8 mouse cellular contexts compared by ENCODE assay signal in the genomic region with DNA sequence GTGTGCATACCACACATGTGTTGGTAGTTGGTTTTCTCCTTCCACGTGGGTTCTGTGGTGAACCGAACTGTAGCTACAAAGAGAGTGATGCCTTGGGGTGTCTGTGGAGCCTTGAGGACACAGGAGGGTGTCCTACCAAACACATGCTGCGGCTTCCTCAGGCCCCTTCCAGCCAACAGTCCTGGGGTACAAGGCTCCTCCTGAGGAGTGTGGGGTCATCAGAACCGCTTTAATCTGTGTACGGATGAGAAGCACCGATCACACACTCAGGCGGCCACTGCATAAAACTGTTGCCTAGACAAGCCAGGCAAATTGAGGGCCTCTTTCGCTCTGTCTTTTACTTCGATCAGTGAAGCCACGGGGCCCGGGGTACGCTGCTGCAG. TPM values are rescaled to one million over a fixed set of nuclear protein-coding genes. Genes with fewer than 3 reads are reported as not detected.
DNase-seq lines count a peak whose midpoint lies in the region; ATAC-seq and TF ChIP-seq lines count a peak whose summit lies in the region.

No protein-coding gene starts in this region.

- H3K36me3 ChIP-seq in embryonic facial prominence, embryonic 15.5 days, result no peaks in the 10 kb centered on the region
- no peaks in the 10 kb centered on the region for H3K36me3 ChIP-seq in hindbrain, embryonic 10.5 days
- H3K36me3 ChIP-seq in macrophage (ENCODE audit: inconsistent target), result no peaks in the 10 kb centered on the region

- 11% methylated on average over 12 of the region's 12 CpGs for WGBS in embryonic facial prominence, embryonic 15.5 days
- 28% methylated on average over 12 of the region's 12 CpGs for WGBS in hindbrain, embryonic 10.5 days
- WGBS in macrophage (ENCODE audit: missing documents), result 4% methylated on average over 12 of the region's 12 CpGs

- no peaks in the 10 kb centered on the region for H3K27me3 ChIP-seq in embryonic facial prominence, embryonic 15.5 days
- no peaks in the 10 kb centered on the region for H3K27me3 ChIP-seq in hindbrain, embryonic 10.5 days (ENCODE audit: insufficient read depth, poor library complexity, severe bottlenecking)

- peaks cover 32% of the 10 kb centered on the region for H3K4me1 ChIP-seq in embryonic facial prominence, embryonic 15.5 days
- H3K4me1 ChIP-seq in hindbrain, embryonic 10.5 days (replicated peaks), result peaks cover 37% of the 10 kb centered on the region

- no peak for TF ChIP-seq CTCF in left cerebral cortex, adult 2 months (IDR thresholded peaks at IDR 0.05)

- DNase-seq in CD8-positive naive resting alpha-beta T cell, adult 2 months (ENCODE audit: low read depth in 2 of 2, low spot score in 2 of 2), result peak; percentile 18 to 32
- peak; percentile 34 for DNase-seq in adrenal gland, adult 8-10 months
- DNase-seq in hindbrain, embryonic 10.5 days (ENCODE audit: low spot score), result no peak
- DNase-seq in left cerebral cortex, adult 2 months (ENCODE audit: extremely low spot score in 1 of 2, low spot score in 2 of 2), result peak; percentile 20 to 36
- peak; percentile 49 to 75 for DNase-seq in spleen, postnatal 4 days (ENCODE audit: low spot score in 2 of 2)

- H3K9me3 ChIP-seq in embryonic facial prominence, embryonic 15.5 days (replicated peaks), result no peaks in the 10 kb centered on the region
- H3K9me3 ChIP-seq in hindbrain, embryonic 10.5 days, result no peaks in the 10 kb centered on the region

- ATAC-seq in embryonic facial prominence, embryonic 15.5 days (ENCODE audit: insufficient number of reproducible peaks, low FRiP score, low TSS enrichment, low read depth), result no peak
- no peak for ATAC-seq in activated CD4-positive, CD25-positive, alpha-beta regulatory T cell, adult 4 months

- H3K79me2 ChIP-seq in macrophage (ENCODE audit: inconsistent target), result peaks cover 32% of the 10 kb centered on the region

- peak overlapping the region; percentile 57 for H3K4me2 ChIP-seq in embryonic facial prominence, embryonic 15.5 days (replicated peaks)

- H3K9ac ChIP-seq in embryonic facial prominence, embryonic 15.5 days, result peak overlapping the region; percentile 50

- H3K27ac ChIP-seq in embryonic facial prominence, embryonic 15.5 days (replicated peaks), result peak overlapping the region; percentile 95
- H3K27ac ChIP-seq in hindbrain, embryonic 10.5 days, result peak overlapping the region; percentile 97
- H3K27ac ChIP-seq in left cerebral cortex, adult 2 months, result peak overlapping the region; percentile 99
- H3K27ac ChIP-seq in macrophage, result peak overlapping the region; percentile 87

- intact Hi-C loops in left cerebral cortex, adult 2 months (cut with DNase I), result loop anchor here (2.0 kb wide), 4 partner anchors 27 to 95 kb away; partner anchors contain the start of genes Ndufv3 and U2af1

- peak overlapping the region; percentile 88 for H3K4me3 ChIP-seq in embryonic facial prominence, embryonic 15.5 days (replicated peaks)
- H3K4me3 ChIP-seq in hindbrain, embryonic 10.5 days, result peak overlapping the region; percentile 85
- H3K4me3 ChIP-seq in left cerebral cortex, adult 2 months, result peak overlapping the region; percentile 46
- peak overlapping the region; percentile 44 for H3K4me3 ChIP-seq in macrophage (ENCODE audit: inconsistent target)

RNA-seq across cellular contexts. Expression of gene Pknox1, which starts 0.9 kb away (rescaled TPM):
- 10 to 100 TPM; 20.6 to 28.1 (median 24.2) TPM for total RNA-seq in adrenal gland, adult 8-10 months (2022)
- 26.6 and 28.2 TPM in 2 replicates for polyA plus RNA-seq in embryonic facial prominence, embryonic 15.5 days (2015; fragmentation: Nextera tagmentation; extraction: Ambion mirVana)
- polyA plus RNA-seq in hindbrain, embryonic 10.5 days (2016; fragmentation: Nextera tagmentation; extraction: Ambion mirVana), result 21.1 and 24.8 TPM in 2 replicates
- 10 to 100 TPM; 14.3 to 16.2 TPM for total RNA-seq in left cerebral cortex, adult 2 months (2021)
- 10 to 100 TPM; 24.3 to 54.8 (median 37.6) TPM for total RNA-seq in macrophage (2018; cell fraction: chromatin; rRNA removed)
- total RNA-seq in macrophage (2018; cell fraction: cytosol; rRNA removed), result 10 to 100 TPM; 10.8 to 14.6 (median 13.4) TPM
- 10 to 100 TPM; 13.8 to 39.7 (median 25.4) TPM for total RNA-seq in macrophage (2018; cell fraction: nucleus; rRNA removed)
- polyA plus RNA-seq in macrophage (2018), result 6.6 to 12.3 TPM (median 11.2 TPM) in 3 replicates
- 10 to 100 TPM; 42.0 to 44.1 TPM for polyA plus RNA-seq in activated CD4-positive, CD25-positive, alpha-beta regulatory T cell, adult 4 months (2017; shearing (Covaris generic))

RNA-seq across cellular contexts. Expression of gene Ndufv3, which starts 43.7 kb away (rescaled TPM):
- total RNA-seq in adrenal gland, adult 8-10 months (2022), result 100 to 1,000 TPM; 254 to 452 (median 371) TPM
- 271 and 272 TPM in 2 replicates for polyA plus RNA-seq in embryonic facial prominence, embryonic 15.5 days (2015; fragmentation: Nextera tagmentation; extraction: Ambion mirVana)
- 261 and 297 TPM in 2 replicates for polyA plus RNA-seq in hindbrain, embryonic 10.5 days (2016; fragmentation: Nextera tagmentation; extraction: Ambion mirVana)
- total RNA-seq in left cerebral cortex, adult 2 months (2021), result 100 to 1,000 TPM; 222 to 229 TPM
- total RNA-seq in macrophage (2018; cell fraction: chromatin; rRNA removed), result 10 to 100 TPM in 16 of 26 experiments, 1 to 10 TPM in 10; 1.2 to 61.4 (median 13.9) TPM
- 100 to 1,000 TPM; 107 to 223 (median 149) TPM for total RNA-seq in macrophage (2018; cell fraction: cytosol; rRNA removed)
- total RNA-seq in macrophage (2018; cell fraction: nucleus; rRNA removed), result 10 to 100 TPM in 25 of 26 experiments, 1 to 10 TPM in 1; 9.7 to 46.9 (median 21.3) TPM
- polyA plus RNA-seq in macrophage (2018), result 192 to 199 TPM (median 195 TPM) in 3 replicates
- 100 to 1,000 TPM; 248 to 290 TPM for polyA plus RNA-seq in activated CD4-positive, CD25-positive, alpha-beta regulatory T cell, adult 4 months (2017; shearing (Covaris generic))

RNA-seq across cellular contexts. Expression of gene Wdr4, which starts 43.8 kb away (rescaled TPM):
- total RNA-seq in adrenal gland, adult 8-10 months (2022), result 10 to 100 TPM; 21.5 to 30.9 (median 26.1) TPM
- 32.7 and 34.9 TPM in 2 replicates for polyA plus RNA-seq in embryonic facial prominence, embryonic 15.5 days (2015; fragmentation: Nextera tagmentation; extraction: Ambion mirVana)
- polyA plus RNA-seq in hindbrain, embryonic 10.5 days (2016; fragmentation: Nextera tagmentation; extraction: Ambion mirVana), result 60.8 and 68.0 TPM in 2 replicates
- 10 to 100 TPM; 26.4 to 27.7 TPM for total RNA-seq in left cerebral cortex, adult 2 months (2021)
- 10 to 100 TPM; 28.2 to 88.6 (median 42.7) TPM for total RNA-seq in macrophage (2018; cell fraction: chromatin; rRNA removed)
- 1 to 10 TPM; 2.3 to 7.4 (median 3.9) TPM for total RNA-seq in macrophage (2018; cell fraction: cytosol; rRNA removed)
- 10 to 100 TPM in 24 of 26 experiments, 1 to 10 TPM in 2; 8.6 to 54.4 (median 20.6) TPM for total RNA-seq in macrophage (2018; cell fraction: nucleus; rRNA removed)
- polyA plus RNA-seq in macrophage (2018), result 4.1 to 9.5 TPM (median 9.2 TPM) in 3 replicates
- polyA plus RNA-seq in activated CD4-positive, CD25-positive, alpha-beta regulatory T cell, adult 4 months (2017; shearing (Covaris generic)), result 10 to 100 TPM; 14.4 to 16.2 TPM
